Mouse (Mus musculus) midbrain, embryonic 10.5 days (tissue): ENCODE results near the gene Plekhh2. TPM values are rescaled to one million over a fixed set of nuclear protein-coding genes. Genes with fewer than 3 reads are reported as not detected.

ENCODE experiments used
- DNase-seq: peaks from one replicate; pipeline ENCODE4 v3.0.0-alpha.2; 2017; ENCODE audit warnings: low spot score
- H3K27ac ChIP-seq: fragments of 300-500 bp; sonication (generic); replicated peaks from 2 replicates; pipeline ENCODE4 v1.5.1; 2016; ENCODE audit warnings: mild to moderate bottlenecking
- H3K27me3 ChIP-seq: fragments of 300-500 bp; sonication (generic); 2 replicates; pipeline ENCODE4 v1.6.1; 2016; ENCODE audit warnings: low read depth, mild to moderate bottlenecking; ENCODE audit not compliant: poor library complexity, severe bottlenecking
- H3K36me3 ChIP-seq: fragments of 300-500 bp; sonication (generic); 2 replicates; pipeline ENCODE4 v1.6.1; 2016; ENCODE audit warnings: mild to moderate bottlenecking, moderate library complexity
- H3K4me1 ChIP-seq: fragments of 300-500 bp; sonication (generic); 2 replicates; pipeline ENCODE4 v1.6.1; 2016
- H3K4me3 ChIP-seq: fragments of 300-500 bp; sonication (generic); 2 replicates; pipeline ENCODE4 v1.5.1; 2016; ENCODE audit warnings: mild to moderate bottlenecking, moderate library complexity
- H3K9me3 ChIP-seq: fragments of 300-500 bp; sonication (generic); replicated peaks from 2 replicates; pipeline ENCODE4 v1.6.1; 2016; ENCODE audit warnings: mild to moderate bottlenecking
- WGBS: fragments of 180-500 bp; shearing (Covaris S2); methylation state at CpG from one replicate; pipeline ENCODE4 v1.1.7; 2016; 5-methylcytosine and 5-hydroxymethylcytosine counted together
- polyA plus RNA-seq: library from polyadenylated mRNA; unstranded; fragments of >200 nt; fragmentation: Nextera tagmentation; extraction: Ambion mirVana; gene quantifications from 2 replicates; pipeline ENCODE4 v1.2.1, GENCODE M21; 2016

Gene Plekhh2
- polyA plus RNA-seq, 1 experiment from 2014 or later, result 2.9 TPM

GRCm38 (mm10) chr17:84581740-84582414, 70.2 kb downstream of the Plekhh2 start:
- Histone ChIP-seq H3K4me3 (no peak overlapping the region), H3K27ac (no peak overlapping the region), H3K36me3 (no peaks in the 10 kb centered on the region), H3K4me1 (peaks cover 11% of the 10 kb centered on the region), H3K27me3 (no peaks in the 10 kb centered on the region), H3K9me3 (no peaks in the 10 kb centered on the region)
- no peak for DNase-seq
- 78% methylated on average over 8 of the region's 8 CpGs for WGBS

GRCm38 (mm10) chr17:84584107-84584506, 72.4 kb downstream of the Plekhh2 start:
- peaks cover 11% of the 10 kb centered on the region for H3K4me1 ChIP-seq
- no peak for DNase-seq
- H3K4me3 ChIP-seq, result no peak overlapping the region
- no peaks in the 10 kb centered on the region for H3K27me3 ChIP-seq
- H3K27ac ChIP-seq, result no peak overlapping the region
- no peaks in the 10 kb centered on the region for H3K9me3 ChIP-seq
- 78% methylated on average over 9 of the region's 9 CpGs for WGBS
- H3K36me3 ChIP-seq, result no peaks in the 10 kb centered on the region

GRCm38 (mm10) chr17:84585104-84585503, 73.4 kb downstream of the Plekhh2 start:
- Histone ChIP-seq H3K4me1 (peaks cover 11% of the 10 kb centered on the region), H3K9me3 (no peaks in the 10 kb centered on the region), H3K4me3 (no peak overlapping the region), H3K36me3 (peaks cover 8% of the 10 kb centered on the region; the same call in 1 of the 2 replicates), H3K27me3 (no peaks in the 10 kb centered on the region), H3K27ac (no peak overlapping the region)
- WGBS, result 85% methylated on average over 8 of the region's 8 CpGs
- DNase-seq, result no peak

- Histone ChIP-seq H3K4me1 (no peaks in the 10 kb centered on the region), H3K27ac (no peak overlapping the region), H3K4me3 (no peak overlapping the region), H3K36me3 (peaks cover 26% of the 10 kb centered on the region), H3K27me3 (no peaks in the 10 kb centered on the region), H3K9me3 (no peaks in the 10 kb centered on the region; the same call in 1 of the 2 replicates)
- 93% methylated on average over 7 of the region's 7 CpGs for WGBS
- DNase-seq, result no peak
These were observed 78.4 kb downstream of the Plekhh2 start for GRCm38 (mm10) chr17:84590065-84590464.

GRCm38 (mm10) chr17:84591431-84592150, 79.9 kb downstream of the Plekhh2 start:
- Histone ChIP-seq H3K36me3 (peaks cover 29% of the 10 kb centered on the region), H3K27ac (no peak overlapping the region), H3K4me3 (no peak overlapping the region), H3K27me3 (no peaks in the 10 kb centered on the region), H3K4me1 (peaks cover 7% of the 10 kb centered on the region; the same call in 1 of the 2 replicates), H3K9me3 (no peaks in the 10 kb centered on the region; the same call in 1 of the 2 replicates)
- no peak for DNase-seq
- 89% methylated on average over 16 of the region's 16 CpGs for WGBS

GRCm38 (mm10) chr17:84596015-84596441, 84.3 kb downstream of the Plekhh2 start:
- Histone ChIP-seq H3K4me1 (peaks cover 10% of the 10 kb centered on the region; the same call in 1 of the 2 replicates), H3K4me3 (no peak overlapping the region), H3K9me3 (no peaks in the 10 kb centered on the region; the same call in 1 of the 2 replicates), H3K36me3 (peaks cover 19% of the 10 kb centered on the region), H3K27ac (no peak overlapping the region), H3K27me3 (no peaks in the 10 kb centered on the region)
- WGBS, result 61% methylated on average over 10 of the region's 10 CpGs
- no peak for DNase-seq

- Histone ChIP-seq H3K4me1 (peaks cover 10% of the 10 kb centered on the region; the same call in 1 of the 2 replicates), H3K9me3 (no peaks in the 10 kb centered on the region; the same call in 1 of the 2 replicates), H3K27me3 (no peaks in the 10 kb centered on the region), H3K36me3 (peaks cover 17% of the 10 kb centered on the region), H3K4me3 (no peak overlapping the region), H3K27ac (no peak overlapping the region)
- WGBS, result 57% methylated on average over 7 of the region's 7 CpGs
- DNase-seq, result no peak
These were observed 84.8 kb downstream of the Plekhh2 start for GRCm38 (mm10) chr17:84596501-84596900.

- H3K36me3 ChIP-seq, result 0 out of 2 replicates have a peak, but pooled peaks cover 9% of the 10 kb centered on the region
- WGBS, result 93% methylated on average over 12 of the region's 12 CpGs
- DNase-seq, result no peak
- H3K9me3 ChIP-seq, result no peaks in the 10 kb centered on the region; the same call in 1 of the 2 replicates
- no peak overlapping the region for H3K4me3 ChIP-seq
- H3K27me3 ChIP-seq, result no peaks in the 10 kb centered on the region
- no peak overlapping the region for H3K27ac ChIP-seq
- H3K4me1 ChIP-seq, result peaks cover 10% of the 10 kb centered on the region; the same call in 1 of the 2 replicates
These were observed 86.2 kb downstream of the Plekhh2 start for GRCm38 (mm10) chr17:84597859-84598258.

- Histone ChIP-seq H3K36me3 (0 out of 2 replicates have a peak, but pooled peaks cover 9% of the 10 kb centered on the region), H3K27me3 (no peaks in the 10 kb centered on the region), H3K4me1 (peaks cover 13% of the 10 kb centered on the region; the same call in 1 of the 2 replicates), H3K9me3 (no peaks in the 10 kb centered on the region; the same call in 1 of the 2 replicates), H3K27ac (no peak overlapping the region), H3K4me3 (no peak overlapping the region)
- 83% methylated on average over 7 of the region's 7 CpGs for WGBS
- DNase-seq, result no peak
These were observed 87.2 kb downstream of the Plekhh2 start for GRCm38 (mm10) chr17:84598928-84599327.

GRCm38 (mm10) chr17:84600051-84600983, 88.6 kb downstream of the Plekhh2 start:
- H3K27me3 ChIP-seq, result no peaks in the 10 kb centered on the region
- H3K36me3 ChIP-seq, result 0 out of 2 replicates have a peak, but pooled peaks cover under 1% of the 10 kb centered on the region
- peaks cover 13% of the 10 kb centered on the region; the same call in 1 of the 2 replicates for H3K4me1 ChIP-seq
- H3K4me3 ChIP-seq, result no peak overlapping the region
- WGBS, result 88% methylated on average over 9 of the region's 9 CpGs
- no peaks in the 10 kb centered on the region for H3K9me3 ChIP-seq
- no peak for DNase-seq
- H3K27ac ChIP-seq, result no peak overlapping the region

GRCm38 (mm10) chr17:84601805-84602204, 90.1 kb downstream of the Plekhh2 start:
- Histone ChIP-seq H3K27ac (no peak overlapping the region), H3K9me3 (no peaks in the 10 kb centered on the region), H3K36me3 (no peaks in the 10 kb centered on the region), H3K4me1 (0 out of 2 replicates have a peak, but pooled peaks cover 4% of the 10 kb centered on the region), H3K27me3 (no peaks in the 10 kb centered on the region), H3K4me3 (no peak overlapping the region)
- no peak for DNase-seq
- 93% methylated on average over 5 of the region's 5 CpGs for WGBS

- Histone ChIP-seq H3K4me3 (no peak overlapping the region), H3K27me3 (no peaks in the 10 kb centered on the region), H3K9me3 (no peaks in the 10 kb centered on the region), H3K36me3 (no peaks in the 10 kb centered on the region), H3K27ac (no peak overlapping the region), H3K4me1 (0 out of 2 replicates have a peak, but pooled peaks cover 3% of the 10 kb centered on the region)
- DNase-seq, result no peak
- WGBS, result 82% methylated on average over 9 of the region's 9 CpGs
These were observed 91.5 kb downstream of the Plekhh2 start for GRCm38 (mm10) chr17:84603202-84603627.
